In genomic region chr17:6733322-6733875, GRCm38 (mm10) we compare ENCODE assay signal across 27 mouse cellular contexts. TPM values are rescaled to one million over a fixed set of nuclear protein-coding genes. Genes with fewer than 3 reads are reported as not detected.
DNase-seq lines count a peak whose midpoint lies in the region; ATAC-seq and TF ChIP-seq lines count a peak whose summit lies in the region.
"Had no signal": no experiment of that assay in that cellular context is flagged by ENCODE, and none has a peak within 500 bp of the region (broad histone marks: within the 10 kb centered on the region; RNA-seq: fewer than 3 reads in every experiment).

No protein-coding gene starts in this region.

- WGBS in kidney, embryonic 15.5 days: 90% methylated on average over 10 of the region's 10 CpGs
- WGBS in lung, embryonic 16.5 days: 72% methylated on average over 10 of the region's 10 CpGs
- WGBS in lung, adult 2 months: 88% methylated on average over 10 of the region's 10 CpGs
- 84% methylated on average over 10 of the region's 10 CpGs for WGBS in stomach, postnatal 0 days

- TF ChIP-seq CTCF in lung, adult 2 months (IDR thresholded peaks at IDR 0.05; ENCODE audit: insufficient read depth, low read length): no peak
- no peak for TF ChIP-seq CTCF in stomach, postnatal 0 days (IDR thresholded peaks at IDR 0.05; ENCODE audit: low read depth)

- no peak for TF ChIP-seq POLR2A in lung, adult 2 months (IDR thresholded peaks at IDR 0.05; ENCODE audit: borderline replicate concordance, extremely low read depth, low read depth, low read length)

- H3K9me3 ChIP-seq in kidney, embryonic 15.5 days (replicated peaks): no peaks in the 10 kb centered on the region
- H3K9me3 ChIP-seq in lung, embryonic 16.5 days (ENCODE audit: control insufficient read depth, low read length): no peaks in the 10 kb centered on the region
- H3K9me3 ChIP-seq in stomach, postnatal 0 days (ENCODE audit: control insufficient read depth, low read length): no peaks in the 10 kb centered on the region
- H3K9me3 ChIP-seq: embryonic facial prominence, embryonic 10.5 days; embryonic facial prominence, embryonic 15.5 days; heart, embryonic 10.5 days; heart, embryonic 15.5 days; hindbrain, embryonic 12.5 days; limb, embryonic 15.5 days; liver, embryonic 13.5 days had no signal

- peak; percentile 11 for DNase-seq in kidney, adult 11 months
- no peak for DNase-seq in lung, adult 2 months
- peak; percentile 2 for DNase-seq in ZHBTc4 (ENCODE audit: low read depth, low spot score)
- DNase-seq in stomach, postnatal 0 days (ENCODE audit: low spot score): peak; percentile 30
- no peak for DNase-seq in frontal cortex, adult 2 months (ENCODE audit: extremely low spot score in 1 of 2, low spot score in 1 of 2)
- DNase-seq: adrenal gland, postnatal 10 days; cerebellum, adult 8-10 months; gastrocnemius, postnatal 14 days; heart, postnatal 36 days; left cerebral cortex, postnatal 4 days; liver, embryonic 13.5 days; lung, postnatal 36 days; right cerebral cortex, postnatal 25 days had no signal

- no peak overlapping the region for H3K4me2 ChIP-seq in kidney, embryonic 15.5 days
- H3K4me2 ChIP-seq in lung, embryonic 16.5 days (ENCODE audit: low read depth, low read length): no peak overlapping the region
- no peak overlapping the region for H3K4me2 ChIP-seq in stomach, postnatal 0 days (replicated peaks; ENCODE audit: low read depth)
- H3K4me2 ChIP-seq: embryonic facial prominence, embryonic 15.5 days; heart, embryonic 15.5 days; hindbrain, embryonic 12.5 days; limb, embryonic 15.5 days; liver, embryonic 13.5 days; midbrain, embryonic 11.5 days had no signal

- ATAC-seq in kidney, embryonic 15.5 days (replicated peaks; ENCODE audit: low FRiP score): no peak
- peak; percentile 15; the same call in 1 of the 2 replicates for ATAC-seq in lung, embryonic 16.5 days (ENCODE audit: low read depth)
- ATAC-seq in stomach, postnatal 0 days (ENCODE audit: low FRiP score, low TSS enrichment): no peak
- ATAC-seq: forebrain, embryonic 16.5 days; hindbrain, postnatal 0 days; intestine, embryonic 16.5 days; midbrain, embryonic 16.5 days had no signal

- no peak overlapping the region for H3K27ac ChIP-seq in kidney, embryonic 15.5 days
- no peak overlapping the region for H3K27ac ChIP-seq in lung, embryonic 16.5 days (ENCODE audit: low read length)
- H3K27ac ChIP-seq in stomach, postnatal 0 days (replicated peaks): no peak overlapping the region
- H3K27ac ChIP-seq: embryonic facial prominence, embryonic 10.5 days; embryonic facial prominence, embryonic 15.5 days; heart, embryonic 10.5 days; heart, embryonic 15.5 days; hindbrain, embryonic 12.5 days; hindbrain, postnatal 0 days; limb, embryonic 15.5 days; liver, embryonic 13.5 days had no signal

- no peak overlapping the region for H3K9ac ChIP-seq in kidney, embryonic 15.5 days
- no peak overlapping the region for H3K9ac ChIP-seq in lung, embryonic 16.5 days (ENCODE audit: low read length)
- no peak overlapping the region for H3K9ac ChIP-seq in stomach, postnatal 0 days (ENCODE audit: low read length)
- H3K9ac ChIP-seq: embryonic facial prominence, embryonic 15.5 days; heart, embryonic 15.5 days; hindbrain, embryonic 12.5 days; limb, embryonic 15.5 days; liver, embryonic 13.5 days had no signal

- H3K4me1 ChIP-seq in kidney, embryonic 15.5 days: peaks cover 17% of the 10 kb centered on the region
- 0 out of 2 replicates have a peak, but pooled peaks cover 2% of the 10 kb centered on the region for H3K4me1 ChIP-seq in lung, embryonic 16.5 days (replicated peaks; ENCODE audit: control insufficient read depth, insufficient read depth, low read length)
- H3K4me1 ChIP-seq in lung, adult 2 months (ENCODE audit: control insufficient read depth, insufficient read depth, low read length): peaks cover 4% of the 10 kb centered on the region
- no peaks in the 10 kb centered on the region for H3K4me1 ChIP-seq in stomach, postnatal 0 days (replicated peaks; ENCODE audit: control insufficient read depth, insufficient read depth)

- TF ChIP-seq EP300 in stomach, postnatal 0 days (optimal IDR thresholded peaks at IDR 0.05): no peak

- H3K4me3 ChIP-seq in kidney, embryonic 15.5 days (replicated peaks): no peak overlapping the region
- H3K4me3 ChIP-seq in lung, embryonic 16.5 days (ENCODE audit: low read length): no peak overlapping the region
- no peak overlapping the region for H3K4me3 ChIP-seq in lung, adult 2 months (replicated peaks; ENCODE audit: extremely low read depth, low read depth, low read length)
- H3K4me3 ChIP-seq in stomach, postnatal 0 days (ENCODE audit: low read depth, low read length): no peak overlapping the region
- H3K4me3 ChIP-seq: embryonic facial prominence, embryonic 10.5 days; embryonic facial prominence, embryonic 15.5 days; heart, embryonic 10.5 days; heart, embryonic 15.5 days; hindbrain, embryonic 12.5 days; limb, embryonic 15.5 days; liver, embryonic 13.5 days had no signal

- H3K36me3 ChIP-seq in kidney, embryonic 15.5 days: peaks cover 10% of the 10 kb centered on the region
- peaks cover 2% of the 10 kb centered on the region; the same call in 1 of the 2 replicates for H3K36me3 ChIP-seq in lung, embryonic 16.5 days (ENCODE audit: control insufficient read depth, insufficient read depth, low read length)
- no peaks in the 10 kb centered on the region for H3K36me3 ChIP-seq in stomach, postnatal 0 days (ENCODE audit: control insufficient read depth, insufficient read depth, low read length)
- H3K36me3 ChIP-seq: hindbrain, embryonic 12.5 days had no signal

- no peaks in the 10 kb centered on the region for H3K27me3 ChIP-seq in kidney, embryonic 15.5 days
- no peaks in the 10 kb centered on the region for H3K27me3 ChIP-seq in lung, embryonic 16.5 days (ENCODE audit: control insufficient read depth, insufficient read depth, low read depth, low read length)
- H3K27me3 ChIP-seq in stomach, postnatal 0 days (ENCODE audit: control insufficient read depth, insufficient read depth, low read length): no peaks in the 10 kb centered on the region
- H3K27me3 ChIP-seq: CH12.LX; embryonic facial prominence, embryonic 15.5 days; heart, embryonic 15.5 days; hindbrain, embryonic 12.5 days; limb, embryonic 15.5 days; liver, embryonic 13.5 days had no signal

RNA-seq across cellular contexts. Expression of gene Ezr, which starts 49.2 kb away (rescaled TPM):
- polyA plus RNA-seq in kidney, embryonic 15.5 days (2015; fragmentation: Nextera tagmentation; extraction: Ambion mirVana): 182 and 184 TPM in 2 replicates
- 154 and 168 TPM in 2 replicates for polyA plus RNA-seq in lung, embryonic 16.5 days (2015; fragmentation: Nextera tagmentation; extraction: Ambion mirVana)
- 79.3 and 84.0 TPM in 2 replicates for polyA plus RNA-seq in lung, adult 2 months (2012; rRNA removed)
- polyA plus RNA-seq in stomach, postnatal 0 days (2015; fragmentation: Nextera tagmentation; extraction: Ambion mirVana): 289 and 299 TPM in 2 replicates
- 49.8 and 53.9 TPM in 2 replicates for polyA plus RNA-seq in frontal cortex, adult 2 months (2012; rRNA removed)

Comparison
In these comparisons a context has a peak if more than half of its experiments do, and no peak if none do; other contexts are left out.
1. DNase-seq: peak in kidney, adult 11 months (single experiment), ZHBTc4 (single experiment) and stomach, postnatal 0 days (single experiment); none in lung, adult 2 months (single experiment) and frontal cortex, adult 2 months (0 of 2).